Mouse (Mus musculus) 3134 (cell line): ENCODE measurements at regions not wholly inside any gene's neighbourhood (a gene's known extent, or its start where the extent isn't known, plus 50 kb on each side); places are given as distances from the start of the nearest gene placed in this dataset.

ENCODE experiments used
- DNase-seq: peaks from one replicate; pipeline ENCODE4 v3.0.0-alpha.2; 2011; ENCODE audit warnings: low spot score; ENCODE audit not compliant: insufficient read length; ENCODE audit errors: extremely low read depth

DNA sequence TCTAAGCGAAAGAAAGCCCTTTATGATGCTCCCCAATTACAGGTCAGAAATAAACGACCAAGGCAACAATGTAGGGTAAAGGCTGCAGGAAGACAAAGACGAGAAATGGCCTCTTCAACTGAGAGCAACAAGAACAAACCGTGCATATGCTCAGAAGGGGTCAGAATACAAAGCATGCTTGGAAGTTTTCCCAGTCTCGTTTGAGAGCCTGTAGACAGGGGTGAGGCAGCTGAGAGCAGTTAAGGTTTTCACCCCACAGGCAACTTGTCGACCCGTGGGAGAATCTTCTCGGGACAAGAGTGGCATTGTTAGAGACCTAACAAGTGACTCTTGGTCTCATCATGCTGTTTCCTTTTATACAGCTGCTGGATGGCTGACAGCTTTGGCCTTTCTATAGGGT lies 255.4 kb downstream of the Lmo4 start:
- no peak for DNase-seq

GRCm38 (mm10) chr3:143949026-143949637 lies 255.9 kb downstream of the Lmo4 start:
- no peak for DNase-seq

DNA sequence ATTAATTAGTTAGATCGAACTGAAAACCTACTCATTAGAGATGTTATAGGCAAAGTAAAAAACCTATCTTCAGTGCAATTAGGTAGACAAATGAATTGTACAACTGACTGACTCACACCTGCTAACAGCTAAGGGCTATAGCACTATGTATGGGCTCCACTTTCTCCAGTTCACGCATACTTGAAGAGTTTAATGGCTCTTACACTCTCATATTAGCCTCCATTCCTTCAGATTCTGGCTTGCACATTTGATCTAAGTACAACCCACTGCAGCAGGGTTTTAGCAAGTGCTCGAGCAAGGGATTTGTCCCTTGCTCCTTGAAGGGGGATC lies 257.1 kb downstream of the Lmo4 start:
- DNase-seq = no peak

DNA sequence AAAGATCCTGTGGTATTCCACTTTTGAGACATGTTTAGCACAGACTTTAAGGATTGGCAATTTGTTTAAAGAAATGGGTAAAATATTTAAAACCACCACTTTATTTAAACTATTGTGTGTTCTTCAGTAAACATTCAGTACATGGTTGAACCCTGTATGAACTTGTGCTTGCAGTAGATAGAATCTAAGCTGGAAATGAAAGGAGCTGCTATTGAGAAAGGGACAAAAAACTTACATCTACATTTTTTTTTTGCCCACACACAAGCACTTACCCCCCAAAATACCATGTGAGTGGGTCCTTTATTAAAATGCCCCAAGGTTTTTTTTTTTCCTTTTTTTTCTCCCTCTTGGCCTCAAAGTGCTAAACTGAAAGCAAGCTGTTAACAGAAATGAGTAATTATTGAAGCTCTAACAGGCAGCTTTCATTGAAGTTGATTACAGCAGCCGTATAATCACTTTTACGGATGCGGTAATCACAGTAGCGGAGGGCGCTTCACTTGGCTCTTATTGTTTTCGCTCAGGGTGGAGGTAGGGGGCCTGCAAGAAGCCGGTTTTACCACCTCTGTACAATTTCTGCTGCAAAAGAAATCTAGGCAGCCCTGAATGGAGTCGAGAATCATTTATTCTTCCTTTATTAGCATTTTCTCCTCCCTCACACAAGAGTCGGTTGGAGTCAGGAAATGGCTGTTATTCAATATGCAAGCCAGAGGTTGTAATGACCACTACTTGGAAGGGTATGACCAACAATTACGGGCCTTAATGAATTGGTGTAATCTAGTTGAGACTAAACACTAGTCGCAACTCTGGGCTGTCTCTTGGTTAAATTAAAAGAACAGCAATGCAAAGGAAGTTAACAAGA lies 257.7 kb downstream of the Lmo4 start:
- DNase-seq = no peak

DNA sequence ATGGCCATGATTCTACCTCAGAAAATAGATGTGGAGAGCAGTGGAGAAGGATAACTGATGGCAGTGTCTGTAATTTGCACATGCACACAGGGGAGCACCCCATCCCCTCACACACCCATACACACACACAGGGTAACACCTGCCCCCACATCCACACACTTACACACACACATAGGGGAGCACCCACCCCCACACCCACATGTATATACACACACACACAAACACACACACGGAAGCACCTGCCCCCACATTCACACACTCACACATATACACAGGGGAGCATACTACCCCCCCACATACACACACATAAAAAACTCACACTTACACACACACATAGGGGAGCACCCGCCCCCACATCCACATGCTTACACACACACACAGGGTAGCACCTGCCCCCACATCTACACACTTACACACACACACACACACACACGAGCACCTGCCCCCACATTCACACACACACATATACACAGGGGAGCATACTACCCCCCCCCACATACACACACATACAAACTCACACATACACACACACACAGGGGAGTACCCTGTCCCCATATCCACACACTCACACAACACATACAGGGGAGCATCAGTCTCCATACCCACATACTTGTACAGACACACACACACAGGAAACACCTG lies 265.8 kb downstream of the Lmo4 start:
- no peak for DNase-seq

DNA sequence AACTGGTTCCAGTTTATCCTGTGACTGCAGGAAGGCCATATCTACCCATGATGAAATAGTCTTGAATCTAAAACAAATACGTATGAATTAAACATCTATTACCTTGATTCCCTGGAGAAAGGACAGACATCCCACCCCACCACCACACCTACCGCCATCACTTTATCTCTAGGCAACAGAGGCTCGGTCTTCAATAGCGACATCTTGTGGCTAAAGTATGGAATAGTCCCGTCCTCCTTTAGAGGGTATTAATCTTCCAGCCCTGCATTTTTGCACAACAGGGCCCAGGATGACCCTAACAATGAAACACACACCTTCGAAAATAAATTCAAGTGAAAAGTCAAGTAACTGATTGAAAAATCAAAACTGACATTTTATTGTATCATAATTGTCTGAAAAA lies 279.7 kb downstream of the Lmo4 start:
- no peak for DNase-seq

GRCm38 (mm10) chr3:143919744-143920143 lies 285.3 kb downstream of the Lmo4 start:
- DNase-seq = no peak

GRCm38 (mm10) chr3:143914341-143915217 lies 290.4 kb downstream of the Lmo4 start:
- DNase-seq = no peak

DNA sequence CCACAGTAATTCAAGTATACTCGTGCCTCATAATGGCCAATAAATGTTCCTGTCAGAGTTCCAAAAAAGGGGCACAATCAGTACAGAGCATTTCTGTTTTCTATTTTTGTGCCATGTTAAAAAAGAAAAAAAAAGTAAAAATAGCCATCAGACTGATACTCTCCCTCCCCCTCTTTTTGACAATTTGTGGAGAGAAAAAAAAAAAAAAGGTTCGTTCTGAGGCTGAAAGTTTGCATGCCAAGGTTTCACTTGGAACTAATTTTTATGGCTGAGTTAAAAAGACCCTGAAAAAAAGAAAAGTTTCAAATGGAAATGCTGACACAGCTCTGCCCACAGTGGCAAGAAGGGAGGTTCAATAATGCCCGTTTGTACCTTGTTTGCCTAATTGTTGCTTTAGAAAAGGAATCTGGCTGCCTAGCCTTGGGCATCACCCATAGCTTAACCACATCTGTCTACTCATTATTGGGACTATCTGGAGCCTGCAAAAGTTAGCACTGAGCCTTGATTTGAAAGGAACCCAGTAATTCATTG lies 291.9 kb downstream of the Lmo4 start:
- DNase-seq = no peak

GRCm38 (mm10) chr3:143912433-143912832 lies 292.6 kb downstream of the Lmo4 start:
- peak; percentile 28 for DNase-seq

DNA sequence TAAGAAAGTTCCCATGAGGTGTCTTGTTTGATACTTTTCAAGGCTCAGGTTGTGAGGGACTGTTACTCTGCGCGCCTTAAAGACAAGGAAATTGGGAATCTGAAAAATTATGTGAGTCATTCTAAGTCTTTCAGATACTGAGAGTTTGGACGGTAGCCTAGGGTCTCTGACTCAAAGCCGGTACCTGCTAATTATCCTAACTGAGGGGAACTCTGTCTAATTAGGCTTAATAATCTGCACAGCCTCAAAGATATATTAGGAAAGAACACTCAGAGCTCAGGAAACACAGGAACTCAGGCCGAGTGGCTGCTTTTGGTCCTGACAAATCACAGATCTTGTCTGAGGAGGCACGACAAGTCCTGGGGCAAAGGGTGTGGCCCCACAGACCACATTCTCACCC lies 295.7 kb downstream of the Lmo4 start:
- DNase-seq = no peak

GRCm38 (mm10) chr3:143903421-143903820 lies 301.6 kb downstream of the Lmo4 start:
- DNase-seq = no peak

- no peak for DNase-seq
These were observed 324.2 kb downstream of the Lmo4 start for GRCm38 (mm10) chr3:143880813-143881212.

- DNase-seq = no peak
These were observed 331.1 kb downstream of the Lmo4 start for GRCm38 (mm10) chr3:143873876-143874275.

- no peak for DNase-seq
These were observed 338.5 kb downstream of the Lmo4 start for GRCm38 (mm10) chr3:143866521-143866920.

DNA sequence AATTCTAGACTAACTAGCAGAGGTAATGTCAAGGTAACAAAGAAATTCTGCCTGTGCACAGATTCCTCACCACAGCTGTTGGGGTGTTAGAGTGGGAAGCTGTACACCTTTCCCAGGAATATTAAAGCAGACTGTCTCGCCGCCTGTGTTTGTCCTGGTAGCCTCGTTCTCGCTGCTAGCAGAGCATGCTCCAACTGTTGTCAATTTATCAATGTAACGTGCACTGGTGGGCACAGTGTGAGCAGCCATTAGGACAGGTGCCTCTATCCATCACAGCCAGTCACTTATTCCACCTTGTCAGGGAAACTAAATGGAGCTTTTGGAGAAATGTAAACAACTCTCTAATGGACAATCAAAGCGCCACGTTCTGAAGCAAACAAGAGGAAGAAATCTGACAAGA lies 339.4 kb downstream of the Lmo4 start:
- no peak for DNase-seq

DNA sequence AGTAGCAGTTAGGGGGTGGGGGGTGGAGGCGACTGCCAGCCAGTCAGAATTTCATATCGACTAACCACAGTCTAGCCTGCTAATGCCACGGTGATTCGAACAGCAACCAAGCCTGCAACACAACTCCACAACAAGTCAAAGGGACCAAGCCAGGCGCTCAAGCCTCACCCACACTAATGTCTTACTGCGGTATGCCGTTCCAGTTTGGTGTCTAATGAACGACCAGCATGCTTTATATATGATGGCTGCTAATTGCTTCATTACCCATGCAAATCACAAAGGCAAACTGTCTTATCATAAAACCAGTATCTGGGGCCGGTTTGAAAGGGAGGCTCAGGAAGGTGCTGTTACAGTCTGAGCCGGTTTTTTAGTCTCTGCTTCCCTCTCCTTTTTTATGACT lies 340.5 kb downstream of the Lmo4 start:
- no peak for DNase-seq

GRCm38 (mm10) chr3:143862531-143862930 lies 342.5 kb downstream of the Lmo4 start:
- no peak for DNase-seq

DNA sequence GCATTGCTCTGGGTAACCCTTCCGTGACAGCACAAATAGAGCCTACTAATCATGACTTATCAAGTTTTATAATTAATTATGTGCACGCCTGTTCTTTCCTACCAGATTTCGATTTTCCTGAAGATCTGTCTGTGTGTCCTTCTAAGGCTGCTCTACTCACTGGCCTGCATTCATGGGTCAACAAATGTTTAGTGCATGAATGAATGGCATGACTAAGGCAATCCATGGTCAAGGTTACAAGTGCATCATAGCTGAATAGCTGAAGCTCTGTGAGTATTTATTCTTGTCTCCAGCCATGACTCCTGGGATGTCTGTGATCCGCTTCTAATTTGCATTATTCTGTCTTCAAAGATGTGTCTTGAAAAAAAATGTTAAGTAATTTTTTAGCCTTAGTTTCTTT lies 343.2 kb downstream of the Lmo4 start:
- no peak for DNase-seq

- DNase-seq = no peak
These were observed 369.3 kb downstream of the Lmo4 start for GRCm38 (mm10) chr3:143835611-143836240.
